Mouse (Mus musculus) limb, embryonic 13.5 days (tissue): Measurements from ENCODE around the gene Cep83. TPM values are rescaled to one million over a fixed set of nuclear protein-coding genes. Genes with fewer than 3 reads are reported as not detected.

Experiments used
- ATAC-seq: fragments of 200-750 bp; cut with Nextera tagmentation; 2 replicates; pipeline ENCODE4 v1.8.0; 2017; ENCODE audit warnings: low read depth, moderate number of reproducible peaks, moderate TSS enrichment; ENCODE audit not compliant: low FRiP score
- H3K27ac ChIP-seq: fragments of 300-500 bp; sonication (generic); 2 replicates; pipeline ENCODE4 v1.5.1; 2015; ENCODE audit warnings: inconsistent platforms, mild to moderate bottlenecking, moderate library complexity
- H3K27me3 ChIP-seq: fragments of 300-500 bp; sonication (generic); 2 replicates; pipeline ENCODE4 v1.6.1; 2015; ENCODE audit warnings: mild to moderate bottlenecking, inconsistent platforms
- H3K36me3 ChIP-seq: fragments of 300-500 bp; sonication (generic); 2 replicates; pipeline ENCODE4 v1.6.1; 2015; ENCODE audit warnings: inconsistent platforms, mild to moderate bottlenecking, moderate library complexity
- H3K4me1 ChIP-seq: fragments of 300-500 bp; sonication (generic); 2 replicates; pipeline ENCODE4 v1.6.1; 2015; ENCODE audit warnings: inconsistent platforms
- H3K4me2 ChIP-seq: fragments of 300-500 bp; sonication (generic); replicated peaks from 2 replicates; pipeline ENCODE4 v1.6.1; 2015; ENCODE audit warnings: inconsistent platforms, mild to moderate bottlenecking, moderate library complexity
- H3K4me3 ChIP-seq: fragments of 300-500 bp; sonication (generic); 2 replicates; pipeline ENCODE4 v1.5.1; 2015; ENCODE audit warnings: moderate library complexity, mild to moderate bottlenecking, inconsistent platforms
- H3K9ac ChIP-seq: fragments of 300-500 bp; sonication (generic); 2 replicates; pipeline ENCODE4 v1.6.1; 2015; ENCODE audit warnings: mild to moderate bottlenecking, inconsistent platforms
- H3K9me3 ChIP-seq: fragments of 300-500 bp; sonication (generic); 2 replicates; pipeline ENCODE4 v1.6.1; 2016; ENCODE audit warnings: inconsistent platforms
- WGBS: fragments of 180-500 bp; shearing (Covaris S2); methylation state at CpG from one replicate; pipeline ENCODE4 v1.1.7; 2015; 5-methylcytosine and 5-hydroxymethylcytosine counted together
- polyA plus RNA-seq: library from polyadenylated mRNA; unstranded; fragments of >200 nt; fragmentation: Nextera tagmentation; extraction: Ambion mirVana; gene quantifications from 2 replicates; pipeline ENCODE4 v1.2.1, GENCODE M21; 2015

Gene Cep83
- polyA plus RNA-seq, 1 experiment from 2014 or later, result 22.6 TPM

GRCm38 (mm10) chr10:94780618-94781262 is 92.3 kb downstream of the Cep83 start:
- Histone ChIP-seq H3K36me3 (peaks cover 14% of the 10 kb centered on the region), H3K4me2 (no peak overlapping the region), H3K9ac (no peak overlapping the region), H3K4me1 (no peaks in the 10 kb centered on the region), H3K27ac (no peak overlapping the region), H3K4me3 (no peak overlapping the region), H3K27me3 (no peaks in the 10 kb centered on the region), H3K9me3 (no peaks in the 10 kb centered on the region)
- WGBS, result 85% methylated on average over 3 of the region's 3 CpGs
- ATAC-seq, result no peak

DNA sequence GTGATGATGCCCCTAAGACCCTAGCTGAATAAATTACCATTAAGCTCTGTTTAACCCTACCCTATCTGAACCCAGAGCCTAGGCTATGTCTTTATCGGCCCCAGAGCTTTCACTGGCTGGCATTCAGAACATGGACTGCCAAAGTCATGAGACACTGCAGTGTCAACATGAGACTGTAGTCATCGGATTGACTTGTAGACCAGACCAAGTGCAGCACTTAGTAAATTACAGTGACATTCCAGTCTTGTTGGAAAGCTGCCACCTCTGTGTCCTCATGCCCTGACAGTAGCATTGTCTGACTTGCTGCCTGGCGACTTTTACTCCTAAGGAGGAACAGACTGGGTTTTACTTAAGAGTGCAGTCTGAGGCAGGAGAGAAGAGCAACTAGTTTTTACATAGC is 100.8 kb downstream of the Cep83 start:
- H3K36me3 ChIP-seq, result peaks cover 25% of the 10 kb centered on the region
- no peaks in the 10 kb centered on the region for H3K4me1 ChIP-seq
- no peak for ATAC-seq
- no peaks in the 10 kb centered on the region for H3K27me3 ChIP-seq
- no peak overlapping the region for H3K4me2 ChIP-seq
- H3K27ac ChIP-seq, result no peak overlapping the region
- H3K9me3 ChIP-seq, result no peaks in the 10 kb centered on the region
- H3K9ac ChIP-seq, result no peak overlapping the region
- H3K4me3 ChIP-seq, result no peak overlapping the region
- 80% methylated on average over 3 of the region's 3 CpGs for WGBS

DNA sequence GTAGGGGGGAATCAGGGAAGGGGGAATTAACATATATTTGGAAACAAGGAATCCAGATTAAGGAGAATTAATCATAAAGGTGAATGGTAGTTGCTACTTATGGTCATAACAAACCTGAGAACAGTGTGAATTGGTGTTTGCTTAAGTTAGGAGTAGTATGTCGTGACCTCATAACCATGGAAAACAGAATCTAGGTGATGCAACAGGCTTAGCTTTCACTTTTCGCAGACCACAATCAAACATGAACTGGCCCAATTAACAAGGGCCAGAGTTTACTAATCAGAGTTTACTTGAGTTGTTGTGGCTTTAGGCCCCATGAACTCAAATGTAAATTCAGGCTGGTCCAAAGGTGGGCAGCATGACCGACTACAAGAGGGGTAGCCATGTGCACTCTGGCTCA is 105.5 kb downstream of the Cep83 start:
- ATAC-seq, result no peak
- H3K27me3 ChIP-seq, result no peaks in the 10 kb centered on the region
- no peaks in the 10 kb centered on the region for H3K4me1 ChIP-seq
- no peak overlapping the region for H3K9ac ChIP-seq
- WGBS, result 93% methylated on average over 3 of the region's 3 CpGs
- no peak overlapping the region for H3K27ac ChIP-seq
- H3K4me2 ChIP-seq, result no peak overlapping the region
- H3K9me3 ChIP-seq, result no peaks in the 10 kb centered on the region
- H3K4me3 ChIP-seq, result no peak overlapping the region
- peaks cover 31% of the 10 kb centered on the region for H3K36me3 ChIP-seq

- H3K27me3 ChIP-seq, result no peaks in the 10 kb centered on the region
- H3K4me3 ChIP-seq, result no peak overlapping the region
- peaks cover 24% of the 10 kb centered on the region for H3K36me3 ChIP-seq
- H3K27ac ChIP-seq, result no peak overlapping the region
- H3K9ac ChIP-seq, result no peak overlapping the region
- no peaks in the 10 kb centered on the region for H3K4me1 ChIP-seq
- no peak overlapping the region for H3K4me2 ChIP-seq
- 83% methylated on average over 5 of the region's 5 CpGs for WGBS
- no peaks in the 10 kb centered on the region for H3K9me3 ChIP-seq
- no peak for ATAC-seq
Observed at GRCm38 (mm10) chr10:94794666-94795244, 106.3 kb downstream of the Cep83 start.

DNA sequence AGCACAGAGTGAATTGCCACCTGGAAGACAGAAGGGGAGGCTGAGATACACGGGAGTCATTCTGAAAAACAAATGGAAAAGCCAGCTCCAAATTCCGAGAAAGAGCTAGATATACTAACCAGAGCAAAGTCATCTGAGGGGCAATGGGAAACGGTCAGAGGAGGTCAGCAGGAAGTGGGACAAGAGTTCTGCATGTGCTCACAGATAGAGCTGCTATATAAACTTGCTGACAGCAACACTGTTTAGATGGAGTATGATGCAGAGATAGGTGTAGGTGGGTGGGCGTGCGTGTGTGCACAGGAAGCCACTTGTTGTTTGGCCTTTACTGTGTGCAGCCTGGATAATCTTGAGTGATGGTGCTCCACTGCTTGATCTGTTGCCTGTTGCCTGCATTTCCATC is 109.7 kb downstream of the Cep83 start:
- Histone ChIP-seq H3K27ac (no peak overlapping the region), H3K4me1 (no peaks in the 10 kb centered on the region), H3K4me3 (no peak overlapping the region), H3K27me3 (no peaks in the 10 kb centered on the region), H3K9ac (no peak overlapping the region), H3K36me3 (peaks cover 14% of the 10 kb centered on the region), H3K9me3 (no peaks in the 10 kb centered on the region), H3K4me2 (no peak overlapping the region)
- 69% methylated on average over 5 of the region's 5 CpGs for WGBS
- ATAC-seq, result no peak

DNA sequence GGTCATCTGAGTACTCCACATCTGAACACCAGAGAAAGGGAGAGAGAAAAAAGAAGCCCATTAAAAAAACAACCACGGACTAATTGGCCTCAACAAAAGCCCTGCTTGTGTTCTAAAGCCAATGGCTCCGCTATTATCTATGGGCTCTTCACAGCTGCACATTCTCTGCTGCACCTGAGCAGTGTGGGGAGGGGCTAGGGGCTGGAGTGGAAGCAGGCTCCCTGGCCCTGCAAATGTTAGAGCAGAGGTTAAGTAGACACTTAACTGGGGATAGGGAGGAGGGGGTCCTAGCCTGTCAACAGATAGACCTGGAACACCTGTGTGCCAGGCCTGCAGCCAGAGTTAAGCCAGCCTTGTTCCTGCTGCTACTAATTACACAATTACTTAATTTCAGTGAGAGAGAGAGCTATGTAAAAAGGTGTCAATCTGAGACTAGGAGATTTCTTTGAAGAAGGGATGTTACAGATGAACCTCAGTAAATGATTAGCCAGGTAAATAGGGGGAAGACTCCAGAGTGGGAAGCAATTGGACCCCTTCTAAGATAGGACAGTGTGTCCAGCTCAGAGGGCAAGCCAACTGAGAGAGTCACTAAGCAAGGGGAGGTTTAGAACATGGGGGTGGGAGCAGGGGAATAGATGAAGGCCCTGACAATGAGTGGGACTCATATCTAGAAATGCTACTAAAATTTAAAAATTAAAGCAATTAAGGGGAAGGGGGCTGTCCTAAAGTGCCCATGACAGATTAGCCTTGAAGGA is 111.2 kb downstream of the Cep83 start:
- Histone ChIP-seq H3K9me3 (no peaks in the 10 kb centered on the region), H3K27ac (no peak overlapping the region), H3K36me3 (peaks cover 11% of the 10 kb centered on the region), H3K4me3 (no peak overlapping the region), H3K27me3 (no peaks in the 10 kb centered on the region), H3K4me2 (no peak overlapping the region), H3K4me1 (peaks cover 7% of the 10 kb centered on the region), H3K9ac (no peak overlapping the region)
- ATAC-seq, result no peak
- WGBS, result 46% methylated on average over 2 of the region's 2 CpGs

- H3K27ac ChIP-seq, result no peak overlapping the region
- H3K9ac ChIP-seq, result no peak overlapping the region
- peaks cover 6% of the 10 kb centered on the region; the same call in 1 of the 2 replicates for H3K36me3 ChIP-seq
- peaks cover 8% of the 10 kb centered on the region for H3K4me1 ChIP-seq
- no peaks in the 10 kb centered on the region for H3K9me3 ChIP-seq
- H3K4me2 ChIP-seq, result no peak overlapping the region
- no peak for ATAC-seq
- H3K27me3 ChIP-seq, result no peaks in the 10 kb centered on the region
- WGBS, result 83% methylated on average over 7 of the region's 7 CpGs
- H3K4me3 ChIP-seq, result no peak overlapping the region
Observed at GRCm38 (mm10) chr10:94800677-94801354, 112.4 kb downstream of the Cep83 start.

DNA sequence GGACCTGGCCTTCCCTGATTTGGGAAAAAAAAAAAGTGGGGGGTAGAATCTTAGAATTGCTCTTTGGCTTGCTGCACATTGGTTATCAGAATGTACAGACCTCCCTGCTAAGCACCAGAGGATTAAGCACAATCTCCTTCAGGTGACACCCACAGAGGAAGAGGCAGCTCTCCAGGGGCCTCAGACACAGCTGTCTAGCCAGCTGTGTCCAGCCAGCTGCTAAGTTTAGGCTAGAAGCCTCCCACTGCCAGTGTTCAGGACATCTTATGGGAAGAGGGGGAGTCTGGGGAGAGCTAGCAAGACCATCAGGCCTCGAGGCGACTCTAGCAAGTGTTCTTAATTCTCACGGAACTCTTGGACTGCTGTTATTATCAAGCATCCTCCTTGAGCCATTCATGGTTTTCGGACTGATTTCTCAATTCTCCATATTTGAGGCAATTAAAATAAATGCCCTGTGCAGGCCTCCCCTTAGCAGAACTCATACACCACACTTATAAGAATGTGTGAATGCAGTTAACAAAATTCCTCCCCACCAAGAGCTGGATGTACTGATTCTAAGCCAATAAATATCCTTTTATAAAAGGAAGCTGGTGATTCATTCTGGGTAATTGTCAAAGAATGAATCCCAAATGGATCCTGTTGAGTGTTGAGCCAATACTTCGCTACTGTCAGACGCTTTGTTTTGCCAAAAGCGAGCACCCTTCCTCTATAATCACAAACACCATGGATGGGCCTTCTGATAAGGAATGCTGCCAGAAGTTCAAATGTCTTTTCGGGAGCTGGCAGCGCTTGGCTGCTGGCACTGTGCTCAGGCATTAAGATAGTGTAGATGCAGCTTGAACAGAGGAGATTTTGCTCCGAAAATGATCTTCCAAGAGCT is 115.8 kb downstream of the Cep83 start:
- Histone ChIP-seq H3K27ac (no peak overlapping the region; the same call in 1 of the 2 replicates), H3K27me3 (no peaks in the 10 kb centered on the region), H3K36me3 (no peaks in the 10 kb centered on the region), H3K4me1 (peaks cover 8% of the 10 kb centered on the region), H3K9me3 (no peaks in the 10 kb centered on the region), H3K4me2 (no peak overlapping the region), H3K9ac (no peak overlapping the region), H3K4me3 (no peak overlapping the region)
- ATAC-seq, result no peak
- 68% methylated on average over 10 of the region's 10 CpGs for whole genome bisulfite sequencing

- H3K27ac ChIP-seq, result no peak overlapping the region
- no peak overlapping the region for H3K4me3 ChIP-seq
- H3K9me3 ChIP-seq, result no peaks in the 10 kb centered on the region
- no peaks in the 10 kb centered on the region for H3K36me3 ChIP-seq
- no peak overlapping the region for H3K4me2 ChIP-seq
- H3K9ac ChIP-seq, result no peak overlapping the region
- WGBS, result 70% methylated on average over 1 of the region's 1 CpGs
- H3K27me3 ChIP-seq, result no peaks in the 10 kb centered on the region
- ATAC-seq, result no peak
- H3K4me1 ChIP-seq, result peaks cover 8% of the 10 kb centered on the region
Observed at GRCm38 (mm10) chr10:94804909-94805220, 116.4 kb downstream of the Cep83 start.

GRCm38 (mm10) chr10:94807323-94807722 is 118.9 kb downstream of the Cep83 start:
- WGBS, result 68% methylated on average over 7 of the region's 7 CpGs
- no peaks in the 10 kb centered on the region for H3K9me3 ChIP-seq
- ATAC-seq, result no peak
- H3K27me3 ChIP-seq, result no peaks in the 10 kb centered on the region
- H3K9ac ChIP-seq, result no peak overlapping the region
- H3K4me2 ChIP-seq, result no peak overlapping the region
- H3K4me3 ChIP-seq, result no peak overlapping the region
- H3K4me1 ChIP-seq, result peaks cover 8% of the 10 kb centered on the region
- no peak overlapping the region for H3K27ac ChIP-seq
- H3K36me3 ChIP-seq, result no peaks in the 10 kb centered on the region

GRCm38 (mm10) chr10:94808275-94808674 is 119.8 kb downstream of the Cep83 start:
- no peaks in the 10 kb centered on the region for H3K36me3 ChIP-seq
- no peak overlapping the region for H3K27ac ChIP-seq
- H3K9ac ChIP-seq, result no peak overlapping the region
- H3K9me3 ChIP-seq, result no peaks in the 10 kb centered on the region
- no peak overlapping the region for H3K4me3 ChIP-seq
- no peak for ATAC-seq
- H3K27me3 ChIP-seq, result no peaks in the 10 kb centered on the region; the same call in 1 of the 2 replicates
- H3K4me1 ChIP-seq, result peaks cover 8% of the 10 kb centered on the region
- WGBS, result 36% methylated on average over 6 of the region's 6 CpGs
- no peak overlapping the region for H3K4me2 ChIP-seq
